8 mouse cellular contexts compared by ENCODE assay signal in genomic region chr5:125179007-125179734, GRCm38 (mm10). TPM values are rescaled to one million over a fixed set of nuclear protein-coding genes. Genes with fewer than 3 reads are reported as not detected.
A peak's percentile ranks its signal among the peaks of the same experiment; 100 is the strongest.
DNase-seq lines count a peak whose midpoint lies in the region; ATAC-seq lines count a peak whose summit lies in the region.

TSS of gene Ncor2 (minus strand) at chr5:125179219.

- no peaks in the 10 kb centered on the region for H3K9me3 ChIP-seq in hindbrain, embryonic 13.5 days

- H3K4me2 ChIP-seq in hindbrain, embryonic 13.5 days = peak within 1 kb of the TSS; percentile 92

- WGBS in hindbrain, embryonic 13.5 days = under 1% methylated on average over 58 of the region's 87 CpGs

- H3K36me3 ChIP-seq in hindbrain, embryonic 13.5 days = no peaks in the 10 kb centered on the region

- H3K9ac ChIP-seq in hindbrain, embryonic 13.5 days = peak within 1 kb of the TSS; percentile 92

- peak; percentile 47 for ATAC-seq in hindbrain, embryonic 13.5 days (ENCODE audit: low FRiP score)

- H3K27me3 ChIP-seq in hindbrain, embryonic 13.5 days = peaks cover 5% of the 10 kb centered on the region; the same call in 1 of the 2 replicates

- peak within 1 kb of the TSS; percentile 96 for H3K27ac ChIP-seq in hindbrain, embryonic 13.5 days

- peaks cover 61% of the 10 kb centered on the region for H3K4me1 ChIP-seq in hindbrain, embryonic 13.5 days (replicated peaks)

- H3K4me3 ChIP-seq in hindbrain, embryonic 13.5 days = peak within 1 kb of the TSS; percentile 87

- DNase-seq in R1 (ENCODE audit: low read depth, low spot score) = peak; percentile 86
- DNase-seq in cerebellum, postnatal 10 days = peak; percentile 94 to 96
- DNase-seq in frontal cortex, postnatal 25 days (ENCODE audit: low spot score in 2 of 2) = peak; percentile 54 to 59
- DNase-seq in left cerebral cortex, adult 11 months (ENCODE audit: low spot score) = peak; percentile 77
- DNase-seq in lung, postnatal 36 days = peak; percentile 85
- DNase-seq in retina, postnatal 7 days (ENCODE audit: low read depth, low spot score) = peak; percentile 76
- DNase-seq in urinary bladder, postnatal 25 days (ENCODE audit: low spot score) = peak; percentile 74

RNA-seq across cellular contexts. Expression of gene Ncor2, which starts in this region (rescaled TPM):
- 24.8 and 25.1 TPM in 2 replicates for polyA plus RNA-seq in hindbrain, embryonic 13.5 days (2015; fragmentation: Nextera tagmentation; extraction: Ambion mirVana)

Comparison
In these comparisons a context has a peak if more than half of its experiments do, and no peak if none do; other contexts are left out.
1. Peak in every context shown above with its lines: DNase-seq, ATAC-seq, H3K4me3 ChIP-seq and H3K27ac ChIP-seq.